Mouse (Mus musculus): ENCODE data around the gene Cttnbp2. TPM values are rescaled to one million over a fixed set of nuclear protein-coding genes. Genes with fewer than 3 reads are reported as not detected.

Cttnbp2 gene
- polyA plus RNA-seq, 1 experiment from 2014 or later = 2.1 TPM

DNA sequence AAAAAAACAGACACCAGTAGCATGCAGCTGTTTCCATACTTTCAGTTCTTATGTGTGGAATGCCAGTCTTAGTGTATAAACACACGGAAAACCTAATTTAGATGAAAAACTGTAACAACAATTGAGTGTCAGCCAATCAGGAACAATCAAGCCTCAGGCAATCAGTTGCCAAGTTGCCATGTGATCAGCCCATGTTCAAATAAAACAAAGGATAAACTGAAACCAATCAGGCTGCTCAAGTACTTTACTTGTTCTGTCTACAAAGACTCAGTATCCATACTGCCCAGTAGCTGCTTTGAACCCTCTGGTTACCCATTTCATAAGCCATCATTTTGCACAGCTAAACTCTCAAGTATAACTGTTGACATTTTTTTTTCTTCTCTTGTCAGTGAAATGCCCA is 21.7 kb downstream of the Cttnbp2 start:
- H3K4me1 ChIP-seq = no peaks in the 10 kb centered on the region
- WGBS (ENCODE audit: insufficient replicate concordance) = 59% methylated on average over 1 of the region's 1 CpGs

DNA sequence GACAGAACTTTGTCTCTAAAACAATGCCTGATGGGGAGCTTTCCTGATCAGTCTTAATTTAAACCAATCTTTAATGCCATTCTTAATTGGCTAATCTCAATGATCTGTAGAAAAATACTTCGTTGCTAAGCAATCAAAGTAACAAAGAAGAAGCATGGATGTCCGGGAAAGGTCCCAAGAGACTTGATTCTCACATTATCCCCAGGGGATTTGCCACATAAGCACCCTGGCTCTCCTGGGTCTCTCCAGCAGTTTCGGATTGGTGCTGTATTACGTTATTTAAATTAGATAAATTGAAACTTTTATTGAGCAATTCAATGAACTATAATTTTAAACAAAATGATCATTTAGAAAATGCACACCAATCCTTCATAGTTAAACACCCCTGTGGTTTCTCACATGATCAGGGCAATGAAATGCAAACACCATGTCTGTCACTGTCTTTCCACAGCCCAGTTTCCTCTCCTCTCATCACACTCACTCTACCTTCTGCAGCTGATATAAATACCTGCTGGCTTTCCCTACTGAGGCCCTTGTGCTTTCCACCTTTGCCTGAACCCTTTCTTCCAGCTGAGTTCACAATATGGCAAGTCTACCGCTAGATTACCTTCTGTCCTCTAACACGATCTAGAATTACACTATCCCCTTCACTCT is 22.3 kb downstream of the Cttnbp2 start:
- Histone ChIP-seq H3K36me3 (no peaks in the 10 kb centered on the region), H3K27ac (no peak overlapping the region), H3K4me1 (no peaks in the 10 kb centered on the region), H3K27me3 (replicated peaks) (no peaks in the 10 kb centered on the region), H3K9ac (no peak overlapping the region), H3K4me3 (no peak overlapping the region), H3K4me2 (no peak overlapping the region), H3K9me3 (replicated peaks) (no peaks in the 10 kb centered on the region)
- WGBS (ENCODE audit: insufficient replicate concordance) = 57% methylated on average over 6 of the region's 6 CpGs
- no peak for ATAC-seq

More for the DNA sequence above, 21.7 kb downstream of the Cttnbp2 start:
- Histone ChIP-seq H3K4me3 (no peak overlapping the region), H3K4me2 (no peak overlapping the region), H3K9me3 (replicated peaks) (no peaks in the 10 kb centered on the region), H3K36me3 (no peaks in the 10 kb centered on the region), H3K27me3 (replicated peaks) (no peaks in the 10 kb centered on the region), H3K9ac (no peak overlapping the region), H3K27ac (no peak overlapping the region)
- ATAC-seq = no peak

DNA sequence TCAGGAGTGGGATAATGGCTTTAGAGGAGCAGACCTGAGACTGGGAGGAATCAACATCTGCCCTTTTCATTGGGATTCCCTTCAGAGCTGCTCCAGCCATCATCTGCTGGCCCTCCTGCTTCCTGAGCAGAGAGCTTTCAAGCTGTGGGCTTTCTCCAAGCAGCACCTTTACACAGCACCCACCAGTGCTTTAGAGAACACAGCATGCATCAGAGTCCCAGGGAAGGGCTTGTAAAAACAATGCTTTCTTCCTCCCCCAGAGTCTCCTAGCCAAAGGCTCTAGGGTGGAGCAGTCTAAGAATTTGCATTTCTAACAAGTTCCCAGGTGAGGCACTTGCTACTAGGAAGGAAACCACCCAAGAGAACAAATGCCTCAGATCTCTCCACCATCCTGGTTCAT is 29.6 kb downstream of the Cttnbp2 start:
- no peaks in the 10 kb centered on the region for H3K27me3 ChIP-seq (replicated peaks)
- no peak overlapping the region for H3K4me3 ChIP-seq
- H3K4me1 ChIP-seq = no peaks in the 10 kb centered on the region
- no peak overlapping the region for H3K27ac ChIP-seq
- H3K36me3 ChIP-seq = no peaks in the 10 kb centered on the region
- ATAC-seq = no peak
- H3K9me3 ChIP-seq (replicated peaks) = no peaks in the 10 kb centered on the region
- H3K4me2 ChIP-seq = no peak overlapping the region
- H3K9ac ChIP-seq = no peak overlapping the region

DNA sequence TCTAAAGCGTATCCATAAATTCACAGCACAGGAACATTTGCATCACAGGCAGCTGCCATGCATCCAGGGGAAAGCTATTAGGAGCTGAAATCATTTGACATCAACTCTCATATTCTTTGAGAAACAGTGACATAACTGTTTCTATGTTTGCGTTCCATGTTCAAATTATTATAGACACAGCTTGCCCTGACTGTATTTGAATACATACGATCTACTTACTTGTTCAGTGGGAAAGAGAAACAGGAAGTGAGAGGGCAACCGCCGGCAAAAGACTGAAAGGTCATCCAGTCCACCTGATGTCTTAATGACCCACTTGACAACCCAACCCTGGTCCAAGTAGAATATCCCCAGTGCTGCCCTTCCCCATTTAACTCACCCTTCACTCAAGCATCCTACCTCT is 30.6 kb downstream of the Cttnbp2 start:
- Histone ChIP-seq H3K4me3 (no peak overlapping the region), H3K27ac (no peak overlapping the region), H3K4me2 (no peak overlapping the region), H3K4me1 (no peaks in the 10 kb centered on the region), H3K27me3 (replicated peaks) (no peaks in the 10 kb centered on the region), H3K9me3 (replicated peaks) (no peaks in the 10 kb centered on the region), H3K36me3 (no peaks in the 10 kb centered on the region), H3K9ac (no peak overlapping the region)
- ATAC-seq = no peak
- WGBS (ENCODE audit: insufficient replicate concordance) = 65% methylated on average over 5 of the region's 5 CpGs

DNA sequence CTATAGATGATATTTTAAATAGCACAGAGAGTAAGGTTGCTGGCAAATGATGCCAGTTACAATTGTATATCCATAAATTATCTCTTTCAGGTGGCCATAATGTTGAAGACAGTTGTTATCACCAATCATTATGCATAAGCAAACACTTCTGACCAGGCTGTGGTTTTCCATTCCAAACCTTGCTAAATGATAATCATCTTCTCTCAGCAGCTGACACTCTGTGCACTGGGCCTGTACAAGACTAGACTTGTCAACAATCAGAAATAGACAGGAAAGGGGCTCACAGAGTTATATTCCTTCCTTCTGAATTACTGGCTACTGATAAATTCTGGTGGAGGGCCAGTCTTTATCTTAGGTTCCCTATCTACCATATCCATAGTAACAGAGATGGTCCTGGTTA is 32.1 kb downstream of the Cttnbp2 start:
- Histone ChIP-seq H3K9me3 (replicated peaks) (no peaks in the 10 kb centered on the region), H3K4me1 (no peaks in the 10 kb centered on the region), H3K27me3 (replicated peaks) (no peaks in the 10 kb centered on the region), H3K9ac (no peak overlapping the region), H3K36me3 (no peaks in the 10 kb centered on the region), H3K4me2 (no peak overlapping the region), H3K27ac (no peak overlapping the region), H3K4me3 (no peak overlapping the region)
- ATAC-seq = no peak

DNA sequence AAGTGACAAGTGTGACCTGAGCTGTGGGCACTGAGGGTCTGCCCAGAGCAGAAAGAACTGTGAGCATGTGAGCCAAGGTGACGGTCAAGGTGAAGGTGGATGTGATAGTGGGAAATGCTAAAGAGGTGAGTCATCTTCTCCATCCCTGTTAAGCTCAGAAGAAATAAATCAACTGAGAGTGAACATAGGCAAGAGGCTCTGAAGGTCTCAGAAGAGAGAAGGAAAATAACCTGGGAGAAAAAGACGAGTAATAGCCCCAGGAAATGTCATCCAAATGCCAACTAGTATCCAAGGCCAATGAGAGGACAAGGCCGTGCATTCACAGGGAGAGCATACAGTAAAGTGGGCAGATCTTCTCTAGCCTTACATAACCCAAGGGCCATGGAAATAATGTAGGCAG is 32.9 kb downstream of the Cttnbp2 start:
- no peak overlapping the region for H3K9ac ChIP-seq
- 72% methylated on average over 3 of the region's 3 CpGs for WGBS (ENCODE audit: insufficient replicate concordance)
- no peak overlapping the region for H3K4me3 ChIP-seq
- no peaks in the 10 kb centered on the region for H3K27me3 ChIP-seq (replicated peaks)
- no peak overlapping the region for H3K4me2 ChIP-seq
- no peaks in the 10 kb centered on the region for H3K36me3 ChIP-seq
- no peaks in the 10 kb centered on the region for H3K9me3 ChIP-seq (replicated peaks)
- no peak overlapping the region for H3K27ac ChIP-seq
- no peak for ATAC-seq
- H3K4me1 ChIP-seq = no peaks in the 10 kb centered on the region

DNA sequence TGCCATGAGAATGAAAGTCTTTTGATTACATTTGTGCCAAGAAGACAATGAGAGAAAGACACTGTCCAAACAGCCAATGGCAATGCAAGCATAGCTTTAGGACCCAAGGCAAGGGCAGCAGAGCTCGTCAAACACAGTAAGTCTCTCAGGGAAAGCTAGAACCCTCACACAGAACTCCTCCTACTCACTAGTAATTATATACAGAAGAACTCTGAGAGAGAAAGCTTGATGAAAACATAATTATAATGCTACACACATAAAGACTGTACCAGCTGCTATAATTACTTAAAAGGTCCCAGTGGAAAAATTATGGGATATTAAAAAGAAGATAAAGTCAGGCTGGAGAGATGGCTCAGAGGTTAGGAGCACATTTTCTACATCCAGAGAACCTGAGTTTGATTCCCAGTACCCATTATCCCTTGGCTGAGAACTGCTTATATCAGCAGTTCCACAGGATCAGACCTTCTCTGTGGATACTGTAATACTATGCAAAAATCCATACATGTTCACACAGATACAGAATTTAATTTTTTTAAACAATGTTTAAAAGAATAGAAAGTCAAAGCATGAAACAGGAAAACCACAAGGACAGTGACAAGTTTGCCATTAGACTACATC is 37.2 kb downstream of the Cttnbp2 start:
- Histone ChIP-seq H3K4me3 (no peak overlapping the region), H3K9ac (no peak overlapping the region), H3K9me3 (replicated peaks) (no peaks in the 10 kb centered on the region), H3K27ac (no peak overlapping the region), H3K4me1 (no peaks in the 10 kb centered on the region), H3K4me2 (no peak overlapping the region), H3K27me3 (replicated peaks) (no peaks in the 10 kb centered on the region), H3K36me3 (no peaks in the 10 kb centered on the region)
- ATAC-seq = no peak
- WGBS (ENCODE audit: insufficient replicate concordance) = 61% methylated on average over 1 of the region's 1 CpGs

DNA sequence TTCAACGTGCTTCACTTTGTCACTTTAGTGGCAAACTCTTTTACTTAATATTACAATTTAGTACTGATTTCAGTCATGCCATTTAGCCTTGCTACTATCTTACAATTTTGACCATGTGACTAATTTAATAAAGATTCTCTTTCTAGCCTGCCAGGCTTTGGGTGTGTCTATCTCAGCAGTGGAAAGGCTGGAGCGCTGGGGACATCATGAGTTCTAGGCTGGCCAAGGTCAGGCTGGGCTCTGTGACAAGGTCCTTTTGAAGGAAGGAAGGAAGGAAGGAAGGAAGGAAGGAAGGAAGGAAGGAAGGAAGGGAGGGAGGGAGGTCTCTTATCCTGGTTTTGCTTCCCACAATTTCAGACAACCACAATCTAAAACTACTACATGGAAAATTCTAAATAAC is 39.7 kb downstream of the Cttnbp2 start:
- H3K9me3 ChIP-seq (replicated peaks) = no peaks in the 10 kb centered on the region
- H3K9ac ChIP-seq = no peak overlapping the region
- WGBS (ENCODE audit: insufficient replicate concordance) = 61% methylated on average over 2 of the region's 2 CpGs
- H3K4me2 ChIP-seq = no peak overlapping the region
- no peaks in the 10 kb centered on the region for H3K4me1 ChIP-seq
- H3K36me3 ChIP-seq = no peaks in the 10 kb centered on the region
- no peak for ATAC-seq
- H3K4me3 ChIP-seq = no peak overlapping the region
- no peak overlapping the region for H3K27ac ChIP-seq
- no peaks in the 10 kb centered on the region for H3K27me3 ChIP-seq (replicated peaks)

DNA sequence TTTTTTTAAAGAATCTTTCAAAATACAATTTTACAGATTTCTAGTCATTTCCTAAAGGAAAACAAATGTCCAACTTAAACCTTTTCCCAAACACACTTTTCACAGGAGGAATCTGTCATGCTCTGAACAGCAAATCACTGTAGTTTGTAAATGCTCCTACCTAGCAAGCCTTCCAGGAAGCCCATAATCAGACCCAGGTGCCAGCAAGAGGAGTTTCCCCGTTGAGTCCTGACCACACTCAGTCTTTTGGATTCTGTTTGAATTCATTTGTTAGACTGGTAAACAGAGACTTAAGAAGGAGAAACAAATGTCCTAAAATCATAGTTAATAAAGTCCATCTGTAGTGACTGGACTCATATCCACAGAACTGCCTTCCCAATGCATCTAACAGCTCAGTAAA is 40.1 kb downstream of the Cttnbp2 start:
- no peaks in the 10 kb centered on the region for H3K9me3 ChIP-seq (replicated peaks)
- 49% methylated on average over 1 of the region's 1 CpGs for WGBS (ENCODE audit: insufficient replicate concordance)
- no peaks in the 10 kb centered on the region for H3K4me1 ChIP-seq
- H3K36me3 ChIP-seq = no peaks in the 10 kb centered on the region
- no peak overlapping the region for H3K4me2 ChIP-seq
- H3K27ac ChIP-seq = no peak overlapping the region
- no peaks in the 10 kb centered on the region for H3K27me3 ChIP-seq (replicated peaks)
- no peak for ATAC-seq
- no peak overlapping the region for H3K9ac ChIP-seq
- no peak overlapping the region for H3K4me3 ChIP-seq

DNA sequence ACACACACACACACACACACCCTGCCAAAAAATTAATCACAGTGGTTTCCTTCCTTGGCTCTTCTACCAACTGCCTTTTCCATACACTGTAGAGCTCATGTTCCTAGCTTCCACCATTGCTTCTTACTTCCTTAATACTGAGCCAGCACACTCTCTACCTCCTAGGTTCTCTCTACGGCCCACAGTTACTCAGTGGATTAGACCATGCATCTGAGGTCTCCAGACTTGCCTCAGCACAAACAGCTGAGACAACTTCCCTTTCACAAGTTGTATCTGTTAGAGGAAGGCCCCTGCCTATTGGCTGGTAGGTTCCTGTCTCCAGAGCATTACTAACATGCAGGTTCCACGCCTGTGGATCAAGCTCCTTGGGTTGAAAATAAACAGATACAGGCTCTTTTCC is 45.4 kb downstream of the Cttnbp2 start:
- Histone ChIP-seq H3K27me3 (replicated peaks) (no peaks in the 10 kb centered on the region), H3K4me3 (no peak overlapping the region), H3K27ac (no peak overlapping the region), H3K4me1 (no peaks in the 10 kb centered on the region), H3K36me3 (no peaks in the 10 kb centered on the region), H3K4me2 (no peak overlapping the region), H3K9me3 (replicated peaks) (no peaks in the 10 kb centered on the region), H3K9ac (no peak overlapping the region)
- ATAC-seq = no peak
- 27% methylated on average over 2 of the region's 2 CpGs for WGBS (ENCODE audit: insufficient replicate concordance)

DNA sequence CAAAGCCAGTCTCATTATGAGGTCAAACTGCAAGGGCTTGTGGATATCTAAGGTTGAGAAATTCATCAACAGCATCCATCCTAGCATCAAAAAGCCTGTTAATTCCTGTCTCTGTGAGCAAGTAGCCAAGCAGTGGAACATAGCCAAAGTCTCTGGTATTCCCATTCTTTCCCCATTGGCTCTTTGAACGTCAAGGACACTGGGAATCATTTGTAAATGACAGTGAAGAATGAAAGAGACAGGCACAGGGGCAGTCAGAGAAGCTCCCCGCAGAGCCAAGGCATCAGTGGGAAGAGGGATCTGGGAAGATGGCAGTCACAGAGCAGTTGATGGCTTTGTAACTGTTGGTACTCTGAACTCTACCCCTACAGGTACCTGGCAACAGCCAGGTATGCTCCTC is 46.9 kb downstream of the Cttnbp2 start:
- no peaks in the 10 kb centered on the region for H3K9me3 ChIP-seq (replicated peaks)
- ATAC-seq = no peak
- no peaks in the 10 kb centered on the region for H3K27me3 ChIP-seq (replicated peaks)
- H3K4me1 ChIP-seq = no peaks in the 10 kb centered on the region
- 42% methylated on average over 2 of the region's 2 CpGs for WGBS (ENCODE audit: insufficient replicate concordance)
- H3K27ac ChIP-seq = no peak overlapping the region
- H3K36me3 ChIP-seq = no peaks in the 10 kb centered on the region
- H3K9ac ChIP-seq = no peak overlapping the region
- H3K4me2 ChIP-seq = no peak overlapping the region
- H3K4me3 ChIP-seq = no peak overlapping the region

DNA sequence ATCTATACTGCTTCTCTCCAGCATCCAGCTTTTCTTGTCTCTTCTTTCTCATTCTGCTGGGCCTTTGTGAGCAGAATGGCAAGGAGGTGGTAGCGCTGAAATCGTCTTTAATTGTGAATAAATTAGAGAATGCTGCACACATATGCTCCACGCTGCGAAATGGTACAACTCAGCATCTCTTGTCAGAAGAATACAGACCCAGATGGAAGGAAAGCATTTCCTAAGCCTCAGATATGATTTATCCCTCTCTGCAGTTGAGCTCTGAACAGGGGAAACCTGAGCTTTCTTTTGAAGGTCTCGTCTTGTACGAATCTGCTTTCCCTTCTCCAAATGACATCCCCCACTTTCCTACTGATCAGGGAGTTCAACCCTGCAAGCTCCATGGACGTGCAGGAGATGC is 48.4 kb downstream of the Cttnbp2 start:
- no peak overlapping the region for H3K9ac ChIP-seq
- no peak for ATAC-seq
- no peak overlapping the region for H3K27ac ChIP-seq
- H3K4me2 ChIP-seq = no peak overlapping the region
- no peak overlapping the region for H3K4me3 ChIP-seq
- H3K36me3 ChIP-seq = no peaks in the 10 kb centered on the region
- H3K4me1 ChIP-seq = no peaks in the 10 kb centered on the region
- H3K27me3 ChIP-seq (replicated peaks) = no peaks in the 10 kb centered on the region
- H3K9me3 ChIP-seq (replicated peaks) = no peaks in the 10 kb centered on the region
- 70% methylated on average over 7 of the region's 7 CpGs for WGBS (ENCODE audit: insufficient replicate concordance)

DNA sequence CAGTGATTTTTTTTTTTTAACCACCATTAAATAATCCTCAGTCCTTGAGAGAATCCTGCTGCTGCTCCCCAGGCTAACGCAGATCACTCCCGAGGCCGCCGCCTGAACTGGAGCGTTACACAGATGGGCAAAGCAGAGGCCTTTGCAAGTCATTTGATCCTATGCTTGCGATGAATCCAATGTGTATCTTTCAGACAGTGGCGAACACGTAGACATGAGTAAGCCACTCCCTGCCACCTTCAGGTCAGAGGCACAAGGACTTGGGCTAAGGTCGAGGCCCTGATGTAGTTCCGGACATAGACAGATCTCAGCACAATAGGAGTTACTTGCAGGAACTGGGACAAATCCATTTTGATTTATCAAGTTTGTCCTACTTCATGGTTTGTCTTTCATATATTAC is 49.0 kb downstream of the Cttnbp2 start:
- Histone ChIP-seq H3K27ac (no peak overlapping the region), H3K4me1 (no peaks in the 10 kb centered on the region), H3K9me3 (replicated peaks) (no peaks in the 10 kb centered on the region), H3K4me2 (no peak overlapping the region), H3K36me3 (no peaks in the 10 kb centered on the region), H3K4me3 (no peak overlapping the region), H3K27me3 (replicated peaks) (no peaks in the 10 kb centered on the region), H3K9ac (no peak overlapping the region)
- ATAC-seq = no peak
- WGBS (ENCODE audit: insufficient replicate concordance) = 79% methylated on average over 10 of the region's 10 CpGs

All from liver, embryonic 12.5 days (tissue).